Mouse (Mus musculus) forebrain, embryonic 15.5 days (tissue): ENCODE data around the gene Lrba. TPM values are rescaled to one million over a fixed set of nuclear protein-coding genes. Genes with fewer than 3 reads are reported as not detected.

Experiments used
- ATAC-seq: fragments of 200-750 bp; cut with Nextera tagmentation; replicated peaks from 2 replicates; pipeline ENCODE4 v1.8.0; 2017; ENCODE audit warnings: mild to moderate bottlenecking, moderate TSS enrichment, moderate library complexity
- H3K27ac ChIP-seq: fragments of 300-500 bp; sonication (generic); replicated peaks from 2 replicates; pipeline ENCODE4 v1.5.1; 2015; ENCODE audit warnings: mild to moderate bottlenecking, inconsistent platforms
- H3K27me3 ChIP-seq: fragments of 300-500 bp; sonication (generic); 2 replicates; pipeline ENCODE4 v1.6.1; 2015; ENCODE audit warnings: inconsistent platforms
- H3K36me3 ChIP-seq: fragments of 300-500 bp; sonication (generic); 2 replicates; pipeline ENCODE4 v1.6.1; 2015; ENCODE audit warnings: mild to moderate bottlenecking, inconsistent platforms
- H3K4me1 ChIP-seq: fragments of 300-500 bp; sonication (generic); 2 replicates; pipeline ENCODE4 v1.6.1; 2015; ENCODE audit warnings: inconsistent platforms
- H3K4me2 ChIP-seq: fragments of 300-500 bp; sonication (generic); replicated peaks from 2 replicates; pipeline ENCODE4 v1.6.1; 2015; ENCODE audit warnings: mild to moderate bottlenecking, inconsistent platforms
- H3K4me3 ChIP-seq: fragments of 300-500 bp; sonication (generic); 2 replicates; pipeline ENCODE4 v1.5.1; 2015; ENCODE audit warnings: mild to moderate bottlenecking, inconsistent platforms
- H3K9ac ChIP-seq: fragments of 300-500 bp; sonication (generic); replicated peaks from 2 replicates; pipeline ENCODE4 v1.6.1; 2015; ENCODE audit warnings: mild to moderate bottlenecking, inconsistent platforms
- H3K9me3 ChIP-seq: fragments of 300-500 bp; sonication (generic); 2 replicates; pipeline ENCODE4 v1.6.1; 2016; ENCODE audit warnings: inconsistent platforms
- WGBS: fragments of 180-500 bp; shearing (Covaris S2); methylation state at CpG from one replicate; pipeline ENCODE4 v1.1.7; 2015; ENCODE audit warnings: mixed read lengths; 5-methylcytosine and 5-hydroxymethylcytosine counted together
- polyA plus RNA-seq: library from polyadenylated mRNA; unstranded; fragments of >200 nt; fragmentation: Nextera tagmentation; extraction: Ambion mirVana; gene quantifications from 2 replicates; pipeline ENCODE4 v1.2.1, GENCODE M21; 2015

Gene Lrba
- polyA plus RNA-seq, 1 experiment from 2014 or later: 2.3 TPM

GRCm38 (mm10) chr3:86531531-86532269, 307.2 kb downstream of the Lrba start:
- Histone ChIP-seq H3K27me3 (no peaks in the 10 kb centered on the region), H3K9ac (no peak overlapping the region), H3K36me3 (no peaks in the 10 kb centered on the region), H3K4me2 (no peak overlapping the region), H3K4me1 (no peaks in the 10 kb centered on the region), H3K27ac (no peak overlapping the region), H3K4me3 (no peak overlapping the region), H3K9me3 (no peaks in the 10 kb centered on the region)
- no peak for ATAC-seq
- WGBS: 73% methylated on average over 16 of the region's 16 CpGs

DNA sequence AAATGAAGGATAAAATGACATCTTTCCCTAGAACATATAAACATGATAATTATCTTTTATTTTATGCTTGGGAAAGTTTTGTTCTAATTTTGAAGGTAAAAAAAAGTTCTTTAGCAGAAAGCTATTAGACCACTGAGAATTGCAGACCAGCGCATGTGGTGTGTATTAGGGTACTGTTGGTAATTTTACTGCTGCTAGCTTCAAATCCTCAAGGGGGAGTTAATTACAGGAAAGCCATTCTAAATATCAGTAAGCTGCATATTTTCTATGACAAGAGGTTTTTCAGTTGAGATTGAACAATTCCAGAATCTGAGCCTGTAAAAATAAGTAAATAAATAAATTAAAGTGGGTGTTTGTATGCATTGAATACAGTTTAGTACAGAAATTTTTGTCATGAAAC, 312.3 kb downstream of the Lrba start:
- no peak for ATAC-seq
- H3K4me1 ChIP-seq: no peaks in the 10 kb centered on the region
- H3K36me3 ChIP-seq: no peaks in the 10 kb centered on the region
- H3K4me2 ChIP-seq: no peak overlapping the region
- H3K27me3 ChIP-seq: peaks cover 34% of the 10 kb centered on the region
- H3K27ac ChIP-seq: no peak overlapping the region
- 78% methylated on average over 1 of the region's 1 CpGs for WGBS
- no peak overlapping the region for H3K9ac ChIP-seq
- no peak overlapping the region for H3K4me3 ChIP-seq
- no peaks in the 10 kb centered on the region for H3K9me3 ChIP-seq

GRCm38 (mm10) chr3:86538645-86539554, 314.4 kb downstream of the Lrba start:
- no peak overlapping the region for H3K4me2 ChIP-seq
- no peak overlapping the region for H3K27ac ChIP-seq
- H3K9me3 ChIP-seq: no peaks in the 10 kb centered on the region
- no peaks in the 10 kb centered on the region for H3K36me3 ChIP-seq
- no peak overlapping the region for H3K9ac ChIP-seq
- no peak overlapping the region for H3K4me3 ChIP-seq
- 19% methylated on average over 13 of the region's 13 CpGs for WGBS
- H3K27me3 ChIP-seq: peaks cover 50% of the 10 kb centered on the region
- H3K4me1 ChIP-seq: no peaks in the 10 kb centered on the region
- no peak; the same call in 1 of the 2 replicates for ATAC-seq

DNA sequence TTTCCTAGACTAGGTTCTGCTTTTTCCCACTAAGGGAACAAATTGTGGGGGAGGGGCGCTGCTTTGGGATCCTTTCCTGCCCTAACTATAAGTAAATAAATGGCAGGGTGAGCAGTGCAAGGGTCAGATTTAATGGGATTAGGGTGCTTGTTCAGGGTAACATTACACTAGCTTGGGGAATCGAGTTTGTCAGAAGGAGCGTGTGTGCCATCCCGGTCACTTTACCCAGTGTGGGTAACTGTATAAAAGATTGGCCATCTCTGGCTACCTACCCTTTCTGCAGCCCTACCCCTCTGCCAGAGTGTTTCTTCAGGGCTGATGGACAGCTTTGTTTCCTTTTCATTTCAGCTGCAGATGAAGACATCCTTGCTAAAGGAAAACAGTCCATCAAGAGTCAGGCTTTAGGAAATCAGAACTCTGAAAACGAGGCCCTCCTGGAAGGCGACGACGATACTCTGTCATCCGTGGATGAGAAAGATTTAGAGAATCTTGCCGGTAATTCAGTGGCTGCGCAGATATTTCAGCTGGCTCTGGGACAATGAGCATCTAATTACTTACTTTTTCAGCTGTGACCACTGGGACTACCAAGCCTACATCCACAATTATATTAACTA, 315.2 kb downstream of the Lrba start:
- Histone ChIP-seq H3K9me3 (no peaks in the 10 kb centered on the region), H3K4me2 (no peak overlapping the region), H3K4me3 (no peak overlapping the region), H3K27ac (no peak overlapping the region), H3K9ac (no peak overlapping the region), H3K4me1 (no peaks in the 10 kb centered on the region), H3K36me3 (no peaks in the 10 kb centered on the region), H3K27me3 (peaks cover 54% of the 10 kb centered on the region)
- WGBS: 35% methylated on average over 11 of the region's 11 CpGs
- no peak for ATAC-seq

DNA sequence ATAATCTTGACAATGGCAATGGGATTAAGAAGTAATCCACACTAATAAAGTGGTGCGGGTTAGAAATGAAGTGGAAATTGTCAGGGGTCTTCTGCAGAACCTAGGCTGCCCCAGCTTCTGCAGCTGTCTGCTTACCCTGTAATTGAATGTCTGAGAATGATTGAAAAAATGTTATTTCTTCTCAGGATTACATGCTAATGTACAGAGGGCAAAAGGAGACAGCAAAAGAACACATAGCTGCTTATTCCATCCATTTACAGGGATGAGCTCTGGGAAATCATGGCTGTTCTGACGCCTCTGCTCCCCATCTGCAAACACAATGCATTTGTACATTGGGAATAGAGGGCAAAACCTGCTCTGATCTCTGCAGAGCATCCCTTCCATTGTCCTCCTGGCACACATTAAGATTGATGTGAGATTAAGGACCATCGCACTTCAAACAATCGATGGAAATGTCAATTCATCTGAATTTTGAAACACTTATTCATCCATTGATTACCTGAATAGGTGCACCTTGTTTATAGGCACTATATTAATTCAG, 316.7 kb downstream of the Lrba start:
- H3K27me3 ChIP-seq: peaks cover 60% of the 10 kb centered on the region
- H3K4me3 ChIP-seq: no peak overlapping the region
- H3K4me2 ChIP-seq: no peak overlapping the region
- no peaks in the 10 kb centered on the region for H3K9me3 ChIP-seq
- ATAC-seq: no peak
- H3K36me3 ChIP-seq: no peaks in the 10 kb centered on the region
- no peak overlapping the region for H3K27ac ChIP-seq
- H3K9ac ChIP-seq: no peak overlapping the region
- WGBS: 63% methylated on average over 4 of the region's 4 CpGs
- H3K4me1 ChIP-seq: peaks cover 3% of the 10 kb centered on the region

- H3K36me3 ChIP-seq: no peaks in the 10 kb centered on the region
- H3K4me2 ChIP-seq: no peak overlapping the region
- peaks cover 66% of the 10 kb centered on the region for H3K27me3 ChIP-seq
- no peak overlapping the region for H3K4me3 ChIP-seq
- H3K9ac ChIP-seq: no peak overlapping the region
- H3K4me1 ChIP-seq: peaks cover 10% of the 10 kb centered on the region
- ATAC-seq: no peak
- 53% methylated on average over 1 of the region's 1 CpGs for WGBS
- no peak overlapping the region for H3K27ac ChIP-seq
- no peaks in the 10 kb centered on the region for H3K9me3 ChIP-seq
These were observed 317.4 kb downstream of the Lrba start for GRCm38 (mm10) chr3:86541863-86542397.

- no peak overlapping the region for H3K9ac ChIP-seq
These were observed 320.3 kb downstream of the Lrba start for GRCm38 (mm10) chr3:86544785-86545184.

DNA sequence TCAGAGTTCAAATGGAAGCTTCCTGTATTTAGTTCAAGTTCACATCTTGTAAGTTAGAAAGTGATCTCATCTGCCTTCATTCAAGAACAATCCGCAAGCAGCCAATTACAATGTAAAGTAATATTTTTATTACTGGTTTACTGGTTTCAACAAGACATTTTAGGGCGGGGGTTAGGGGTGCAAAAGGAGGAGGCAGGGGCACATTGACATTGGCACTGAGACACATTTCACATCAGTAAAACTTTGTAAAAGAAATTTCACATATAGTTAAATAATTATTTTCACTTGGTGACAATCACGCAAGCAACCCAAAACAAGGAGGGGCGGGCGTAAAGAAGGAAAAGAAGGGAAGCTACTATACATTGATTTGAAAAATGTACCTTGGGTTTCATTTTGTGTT, 321.5 kb downstream of the Lrba start:
- peaks cover 24% of the 10 kb centered on the region for H3K4me1 ChIP-seq
- H3K4me3 ChIP-seq: peak overlapping the region; percentile 29; the same call in 1 of the 2 replicates
- peak overlapping the region; percentile 48; the same call in 1 of the 2 replicates for H3K4me2 ChIP-seq
- no peaks in the 10 kb centered on the region for H3K9me3 ChIP-seq
- ATAC-seq: no peak
- H3K27me3 ChIP-seq: peaks cover 63% of the 10 kb centered on the region
- H3K36me3 ChIP-seq: no peaks in the 10 kb centered on the region
- no peak overlapping the region for H3K27ac ChIP-seq
- 16% methylated on average over 5 of the region's 5 CpGs for WGBS
- H3K9ac ChIP-seq: no peak overlapping the region

More at GRCm38 (mm10) chr3:86544785-86545184, 320.3 kb downstream of the Lrba start:
- Histone ChIP-seq H3K27me3 (peaks cover 60% of the 10 kb centered on the region), H3K4me3 (no peak overlapping the region), H3K27ac (no peak overlapping the region), H3K4me2 (no peak overlapping the region), H3K9me3 (no peaks in the 10 kb centered on the region), H3K4me1 (peaks cover 24% of the 10 kb centered on the region), H3K36me3 (no peaks in the 10 kb centered on the region)
- ATAC-seq: no peak
- WGBS: 19% methylated on average over 3 of the region's 3 CpGs

- peak overlapping the region; percentile 29 for H3K4me3 ChIP-seq
- peaks cover 24% of the 10 kb centered on the region for H3K4me1 ChIP-seq
- H3K27me3 ChIP-seq: peaks cover 66% of the 10 kb centered on the region
- no peak overlapping the region for H3K9ac ChIP-seq
- no peak overlapping the region for H3K27ac ChIP-seq
- under 1% methylated on average over 45 of the region's 45 CpGs for WGBS
- H3K4me2 ChIP-seq: peak overlapping the region; percentile 48
- no peaks in the 10 kb centered on the region for H3K36me3 ChIP-seq
- no peaks in the 10 kb centered on the region for H3K9me3 ChIP-seq
- ATAC-seq: peak; percentile 51
These were observed 322.2 kb downstream of the Lrba start for GRCm38 (mm10) chr3:86546471-86547250.

GRCm38 (mm10) chr3:86547251-86547791, 322.8 kb downstream of the Lrba start:
- Histone ChIP-seq H3K27ac (no peak overlapping the region), H3K9ac (no peak overlapping the region; the same call in 1 of the 2 replicates), H3K4me3 (peak overlapping the region; percentile 29), H3K4me1 (peaks cover 24% of the 10 kb centered on the region), H3K27me3 (peaks cover 67% of the 10 kb centered on the region), H3K4me2 (peak overlapping the region; percentile 48), H3K9me3 (no peaks in the 10 kb centered on the region), H3K36me3 (no peaks in the 10 kb centered on the region)
- under 1% methylated on average over 42 of the region's 42 CpGs for WGBS
- ATAC-seq: peak; percentile 51; the same call in 1 of the 2 replicates
